15 mouse cellular contexts compared by ENCODE assay signal in genomic region chr5:106344308-106344707, GRCm38 (mm10).
DNase-seq lines count a peak whose midpoint lies in the region; ATAC-seq lines count a peak whose summit lies in the region.
"Had no signal": no experiment of that assay in that cellular context is flagged by ENCODE, and none has a peak within 500 bp of the region (broad histone marks: within the 10 kb centered on the region; RNA-seq: fewer than 3 reads in every experiment).

No protein-coding gene starts in this region.

- H3K27ac ChIP-seq in hindbrain, embryonic 10.5 days: no peak overlapping the region
- no peak overlapping the region for H3K27ac ChIP-seq in hindbrain, embryonic 16.5 days (ENCODE audit: low read depth, low read length)
- H3K27ac ChIP-seq in embryonic facial prominence, embryonic 10.5 days (replicated peaks): no peak overlapping the region
- no peak overlapping the region for H3K27ac ChIP-seq in forebrain, embryonic 13.5 days
- 0 out of 2 replicates have a peak overlapping the region, but pooled peaks have one; percentile 55 for H3K27ac ChIP-seq in midbrain, embryonic 10.5 days (replicated peaks)
- H3K27ac ChIP-seq: kidney, embryonic 15.5 days; layer of hippocampus, adult 2 months had no signal

- no peaks in the 10 kb centered on the region for H3K36me3 ChIP-seq in hindbrain, embryonic 10.5 days
- no peaks in the 10 kb centered on the region for H3K36me3 ChIP-seq in hindbrain, embryonic 16.5 days (ENCODE audit: control insufficient read depth, insufficient read depth, low read length)
- no peaks in the 10 kb centered on the region for H3K36me3 ChIP-seq in embryonic facial prominence, embryonic 10.5 days (replicated peaks)
- no peaks in the 10 kb centered on the region for H3K36me3 ChIP-seq in forebrain, embryonic 13.5 days (ENCODE audit: poor library complexity, severe bottlenecking)
- H3K36me3 ChIP-seq in midbrain, embryonic 10.5 days: no peaks in the 10 kb centered on the region
- H3K36me3 ChIP-seq: kidney, embryonic 15.5 days had no signal

- peak; percentile 7 for DNase-seq in hindbrain, embryonic 10.5 days (ENCODE audit: low spot score)
- DNase-seq in embryonic facial prominence, embryonic 10.5 days (ENCODE audit: low spot score): peak; percentile 14
- peak; percentile 25 for DNase-seq in midbrain, embryonic 10.5 days (ENCODE audit: low spot score)
- no peak for DNase-seq in layer of hippocampus, postnatal 25 days (ENCODE audit: extremely low spot score in 1 of 2, low spot score in 1 of 2)
- DNase-seq in layer of hippocampus, adult 9-11 months: no peak
- DNase-seq: adrenal gland, adult 2 months; cerebellum, adult 8-10 months; gastrocnemius, postnatal 10 days; left cerebral cortex, postnatal 4 days; lung, adult 18-20 months; thymus, adult 2 months had no signal

- H3K9ac ChIP-seq in hindbrain, embryonic 16.5 days (ENCODE audit: low read depth, low read length): no peak overlapping the region
- no peak overlapping the region for H3K9ac ChIP-seq in forebrain, embryonic 13.5 days
- H3K9ac ChIP-seq: kidney, embryonic 15.5 days had no signal

- H3K4me3 ChIP-seq in hindbrain, embryonic 10.5 days: peak overlapping the region; percentile 18
- no peak overlapping the region for H3K4me3 ChIP-seq in hindbrain, embryonic 16.5 days (ENCODE audit: low read length)
- no peak overlapping the region for H3K4me3 ChIP-seq in embryonic facial prominence, embryonic 10.5 days
- no peak overlapping the region for H3K4me3 ChIP-seq in forebrain, embryonic 13.5 days
- H3K4me3 ChIP-seq in midbrain, embryonic 10.5 days: peak overlapping the region; percentile 26
- H3K4me3 ChIP-seq: kidney, embryonic 15.5 days; layer of hippocampus, adult 2 months had no signal

- ATAC-seq in hindbrain, embryonic 16.5 days: no peak
- ATAC-seq in forebrain, embryonic 13.5 days: 0 out of 2 replicates have a peak, but pooled peaks have one; percentile 8

- H3K4me2 ChIP-seq in hindbrain, embryonic 16.5 days (ENCODE audit: low read length): no peak overlapping the region; the same call in 1 of the 2 replicates
- H3K4me2 ChIP-seq in forebrain, embryonic 13.5 days: peak overlapping the region; percentile 1
- H3K4me2 ChIP-seq: kidney, embryonic 15.5 days had no signal

- peaks cover 49% of the 10 kb centered on the region for H3K27me3 ChIP-seq in hindbrain, embryonic 10.5 days (ENCODE audit: insufficient read depth, poor library complexity, severe bottlenecking)
- H3K27me3 ChIP-seq in hindbrain, embryonic 16.5 days (replicated peaks; ENCODE audit: control insufficient read depth, insufficient read depth, low read length): no peaks in the 10 kb centered on the region; the same call in 1 of the 2 replicates
- H3K27me3 ChIP-seq in embryonic facial prominence, embryonic 10.5 days (replicated peaks; ENCODE audit: low read depth, poor library complexity, severe bottlenecking): peaks cover 53% of the 10 kb centered on the region
- H3K27me3 ChIP-seq in forebrain, embryonic 13.5 days: peaks cover 44% of the 10 kb centered on the region
- H3K27me3 ChIP-seq in midbrain, embryonic 10.5 days (ENCODE audit: low read depth, poor library complexity, severe bottlenecking): peaks cover 92% of the 10 kb centered on the region

- H3K9me3 ChIP-seq in hindbrain, embryonic 10.5 days: no peaks in the 10 kb centered on the region
- H3K9me3 ChIP-seq in hindbrain, embryonic 16.5 days (ENCODE audit: control insufficient read depth, low read length): no peaks in the 10 kb centered on the region
- no peaks in the 10 kb centered on the region for H3K9me3 ChIP-seq in embryonic facial prominence, embryonic 10.5 days
- no peaks in the 10 kb centered on the region for H3K9me3 ChIP-seq in forebrain, embryonic 13.5 days (replicated peaks)
- no peaks in the 10 kb centered on the region for H3K9me3 ChIP-seq in midbrain, embryonic 10.5 days (replicated peaks)
- H3K9me3 ChIP-seq: kidney, embryonic 15.5 days had no signal

- peaks cover 11% of the 10 kb centered on the region for H3K4me1 ChIP-seq in hindbrain, embryonic 10.5 days (replicated peaks)
- no peaks in the 10 kb centered on the region for H3K4me1 ChIP-seq in hindbrain, embryonic 16.5 days (ENCODE audit: control insufficient read depth, insufficient read depth, low read depth, low read length)
- H3K4me1 ChIP-seq in embryonic facial prominence, embryonic 10.5 days: peaks cover 12% of the 10 kb centered on the region
- H3K4me1 ChIP-seq in forebrain, embryonic 13.5 days: peaks cover 7% of the 10 kb centered on the region
- peaks cover 30% of the 10 kb centered on the region for H3K4me1 ChIP-seq in midbrain, embryonic 10.5 days

- 4% methylated on average over 8 of the region's 8 CpGs for WGBS in hindbrain, embryonic 10.5 days
- WGBS in hindbrain, embryonic 16.5 days: 8% methylated on average over 8 of the region's 8 CpGs
- 6% methylated on average over 8 of the region's 8 CpGs for WGBS in embryonic facial prominence, embryonic 10.5 days
- 7% methylated on average over 8 of the region's 8 CpGs for WGBS in forebrain, embryonic 13.5 days
- 6% methylated on average over 8 of the region's 8 CpGs for WGBS in midbrain, embryonic 10.5 days

Comparison
In these comparisons a context has a peak if more than half of its experiments do, and no peak if none do; other contexts are left out.
1. H3K4me3 ChIP-seq: peak in hindbrain, embryonic 10.5 days (single experiment) and midbrain, embryonic 10.5 days (single experiment); none in hindbrain, embryonic 16.5 days (single experiment), embryonic facial prominence, embryonic 10.5 days (single experiment) and forebrain, embryonic 13.5 days (single experiment).
2. DNase-seq: peak in hindbrain, embryonic 10.5 days (single experiment), embryonic facial prominence, embryonic 10.5 days (single experiment) and midbrain, embryonic 10.5 days (single experiment); none in layer of hippocampus, postnatal 25 days (0 of 2) and layer of hippocampus, adult 9-11 months (single experiment).